Mouse (Mus musculus): Measurements from ENCODE around the gene Cacnb2.

DNA sequence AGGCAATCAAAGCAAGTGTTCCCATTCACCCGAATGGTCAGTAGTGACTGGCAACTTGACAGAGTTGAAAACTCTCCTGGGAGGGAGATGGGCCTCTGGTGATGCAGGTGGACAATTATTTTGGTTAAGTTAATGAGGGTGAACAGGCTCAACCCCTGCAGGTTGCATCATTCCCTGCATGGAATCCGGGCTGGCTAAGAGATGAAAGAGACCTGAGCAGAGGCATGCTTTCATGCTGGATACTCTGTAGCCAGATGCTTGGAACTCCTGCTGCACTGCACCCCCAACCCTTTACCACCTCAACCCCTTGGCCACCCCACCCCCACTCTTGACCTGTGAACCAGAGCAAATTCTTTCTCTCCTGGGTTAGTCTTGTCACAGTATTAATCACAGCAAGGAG, 258.7 kb downstream of the Cacnb2 start:
- no peak for TF ChIP-seq E2F4 (IDR thresholded peaks at IDR 0.05; ENCODE audit: borderline replicate concordance, low read depth, low read length)
- TF ChIP-seq USF1 (IDR thresholded peaks at IDR 0.05; ENCODE audit: low read depth, low read length), result no peak
- no peak for TF ChIP-seq CTCF (IDR thresholded peaks at IDR 0.05 in 2 of 3, conservative IDR thresholded peaks at IDR 0.05 in 1 of 3; ENCODE audit: control insufficient read depth in 1 of 3, insufficient read depth in 1 of 3, low read depth in 2 of 3, low read length in 3 of 3, poor library complexity in 1 of 3, severe bottlenecking in 1 of 3)
- TF ChIP-seq POLR2A (IDR thresholded peaks at IDR 0.05; ENCODE audit: control insufficient read depth in 1 of 2, insufficient read depth in 1 of 2, low read depth in 1 of 2, low read length in 2 of 2, poor library complexity in 1 of 2), result no peak
- TF ChIP-seq ZC3H11A (IDR thresholded peaks at IDR 0.05; ENCODE audit: low read depth, low read length), result no peak
- no peak for TF ChIP-seq TCF12 (IDR thresholded peaks at IDR 0.05; ENCODE audit: low read depth, low read length)
- no peak for TF ChIP-seq MAFK (IDR thresholded peaks at IDR 0.05; ENCODE audit: borderline replicate concordance, low read depth, low read length)
- no peak for TF ChIP-seq EP300 (IDR thresholded peaks at IDR 0.05; ENCODE audit: low read depth in 1 of 2, low read length in 2 of 2)
- TF ChIP-seq POLR2AphosphoS2 (IDR thresholded peaks at IDR 0.05; ENCODE audit: low read length), result no peak
- no peak for TF ChIP-seq USF2 (IDR thresholded peaks at IDR 0.05; ENCODE audit: borderline replicate concordance in 1 of 2, insufficient read depth in 1 of 2, low read depth in 1 of 2, low read length in 2 of 2)
- TF ChIP-seq KAT2A (conservative IDR thresholded peaks at IDR 0.05; ENCODE audit: low read depth, low read length), result no peak
- TF ChIP-seq RCOR1 (IDR thresholded peaks at IDR 0.05; ENCODE audit: low read depth, low read length), result no peak
- no peak for TF ChIP-seq ELF1 (IDR thresholded peaks at IDR 0.05; ENCODE audit: low read depth, low read length)

Data from MEL (cell line).